Mouse (Mus musculus) forebrain, postnatal 0 days (tissue): ENCODE measurements around the gene Orai3. TPM values are rescaled to one million over a fixed set of nuclear protein-coding genes. Genes with fewer than 3 reads are reported as not detected.
A peak's percentile ranks its signal among the peaks of the same experiment; 100 is the strongest.

ENCODE experiments used
- ATAC-seq: fragments of 200-750 bp; cut with Nextera tagmentation; 2 replicates; pipeline ENCODE4 v1.8.0; 2017; ENCODE audit warnings: mild to moderate bottlenecking, moderate library complexity
- DNase-seq: peaks from one replicate; pipeline ENCODE4 v3.0.0-alpha.2; 2015
- H3K27ac ChIP-seq: fragments of 300-500 bp; sonication (generic); 2 replicates; pipeline ENCODE4 v1.5.1; 2014; ENCODE audit warnings: low read depth, mild to moderate bottlenecking, antibody characterized with exemption, low read length, moderate library complexity, mixed read lengths
- H3K27me3 ChIP-seq: fragments of 300-500 bp; sonication (generic); 2 replicates; pipeline ENCODE4 v1.6.1; 2014; ENCODE audit warnings: mild to moderate bottlenecking, low read length, mixed read lengths; ENCODE audit not compliant: insufficient read depth
- H3K36me3 ChIP-seq: fragments of 300-500 bp; sonication (generic); 2 replicates; pipeline ENCODE4 v1.6.1; 2014; ENCODE audit warnings: mild to moderate bottlenecking, moderate library complexity; ENCODE audit not compliant: insufficient read depth
- H3K4me1 ChIP-seq: fragments of 300-500 bp; sonication (generic); 2 replicates; pipeline ENCODE4 v1.6.1; 2014; ENCODE audit warnings: antibody characterized with exemption; ENCODE audit not compliant: insufficient read depth
- H3K4me2 ChIP-seq: fragments of 300-500 bp; sonication (generic); 2 replicates; pipeline ENCODE4 v1.6.1; 2014; ENCODE audit warnings: low read depth, mild to moderate bottlenecking, moderate library complexity
- H3K4me3 ChIP-seq: fragments of 300-500 bp; sonication (generic); 2 replicates; pipeline ENCODE4 v1.5.1; 2014; ENCODE audit warnings: low read depth, low read length, mixed read lengths
- H3K9ac ChIP-seq: fragments of 300-500 bp; sonication (generic); 2 replicates; pipeline ENCODE4 v1.6.1; 2014; ENCODE audit warnings: mild to moderate bottlenecking
- H3K9me3 ChIP-seq: fragments of 300-500 bp; sonication (generic); 2 replicates; pipeline ENCODE4 v1.6.1; 2016; ENCODE audit warnings: low read length
- CTCF ChIP-seq: sonication (generic); IDR thresholded peaks from 2 replicates; pipeline ENCODE4 v1.5.1; 2016; ENCODE audit warnings: antibody characterized with exemption, control low read depth, low read depth
- WGBS: fragments of 180-500 bp; shearing (Covaris S2); extraction: QIAGEN DNeasy Blood & Tissue Kit; methylation state at CpG from one replicate; pipeline ENCODE4 v1.1.7; 2014; 5-methylcytosine and 5-hydroxymethylcytosine counted together
- polyA plus RNA-seq: library from polyadenylated mRNA; unstranded; fragments of >200 nt; fragmentation: Nextera tagmentation; extraction: Ambion mirVana; gene quantifications from 2 replicates; pipeline ENCODE4 v1.2.1, GENCODE M21; 2015
- total RNA-seq: library from RNA; depleted of rRNA; stranded (reverse); fragments of >200 nt; gene quantifications from 2 replicates; pipeline ENCODE4 v1.2.3, GENCODE M21; 2014

Gene Orai3
- total and polyA plus RNA-seq, 2 experiments from 2014 or later = 13.4 to 19.0 TPM

GRCm38 (mm10) chr7:127745251-127745651, 24.4 kb upstream of the Orai3 start:
- H3K27ac ChIP-seq = peak overlapping the region; percentile 94
- H3K36me3 ChIP-seq = peaks cover 17% of the 10 kb centered on the region
- ATAC-seq = peak; percentile 89
- H3K4me2 ChIP-seq = peak overlapping the region; percentile 61
- H3K9me3 ChIP-seq = no peaks in the 10 kb centered on the region
- under 1% methylated on average over 19 of the region's 19 CpGs for WGBS
- TF ChIP-seq CTCF = no peak; the same call in 1 of the 2 replicates
- no peaks in the 10 kb centered on the region for H3K27me3 ChIP-seq
- H3K9ac ChIP-seq = peak overlapping the region; percentile 85; the same call in 1 of the 2 replicates
- H3K4me3 ChIP-seq = peak overlapping the region; percentile 89
- DNase-seq = peak; percentile 99
- peaks cover 3% of the 10 kb centered on the region; the same call in 1 of the 2 replicates for H3K4me1 ChIP-seq

DNA sequence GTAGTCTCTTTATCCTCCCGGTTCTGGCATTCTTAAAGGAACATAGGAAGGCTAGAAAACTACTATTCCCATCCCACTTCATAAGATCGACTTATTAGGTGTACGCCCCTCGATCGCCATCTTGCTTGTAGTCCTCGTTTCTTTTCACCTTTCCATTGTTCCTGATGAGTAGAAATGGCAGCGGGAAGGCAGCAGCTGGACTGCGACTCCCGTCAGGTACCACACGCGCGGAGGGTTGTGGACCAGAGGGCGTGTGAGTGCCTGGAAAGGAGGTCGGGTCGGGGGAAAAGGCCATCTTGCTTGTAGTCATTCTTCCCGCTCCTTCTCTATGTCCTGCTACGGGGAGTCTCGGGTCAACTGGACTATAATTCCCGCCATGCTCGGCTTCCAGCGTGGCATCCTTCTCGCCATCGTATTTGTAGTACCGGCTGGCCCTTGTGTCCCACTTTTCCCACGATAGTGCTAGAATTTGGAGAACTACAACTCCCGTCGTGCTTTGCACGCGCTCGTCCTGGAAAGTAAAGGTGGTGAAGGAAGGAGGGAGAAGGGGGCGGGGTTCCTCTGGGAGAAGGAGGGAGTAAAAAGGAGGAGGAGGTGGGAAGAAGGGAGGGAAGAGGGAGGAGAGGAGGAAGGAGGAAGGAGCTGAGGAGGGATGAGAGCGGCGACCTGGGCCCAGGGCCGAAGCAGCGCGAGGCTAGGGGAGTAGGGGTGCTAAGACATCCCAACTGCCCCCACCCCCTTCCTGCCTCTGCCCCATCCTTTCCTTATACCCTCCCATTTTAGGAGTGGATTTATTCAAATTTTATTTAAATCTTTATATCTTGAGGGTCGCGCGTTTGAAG, 23.7 kb upstream of the Orai3 start:
- Histone ChIP-seq H3K4me2 (peak overlapping the region; percentile 83), H3K36me3 (peaks cover 23% of the 10 kb centered on the region), H3K9ac (peak overlapping the region; percentile 85), H3K4me1 (peaks cover 3% of the 10 kb centered on the region; the same call in 1 of the 2 replicates), H3K27me3 (no peaks in the 10 kb centered on the region), H3K4me3 (peak overlapping the region; percentile 89), H3K27ac (peak overlapping the region; percentile 94), H3K9me3 (no peaks in the 10 kb centered on the region)
- DNase-seq (peak; percentile 99), ATAC-seq (peak; percentile 84)
- under 1% methylated on average over 39 of the region's 39 CpGs for WGBS
- 0 out of 2 replicates have a peak, but pooled peaks have one; percentile 5 for TF ChIP-seq CTCF

- Histone ChIP-seq H3K4me2 (peak overlapping the region; percentile 83), H3K27me3 (no peaks in the 10 kb centered on the region), H3K27ac (peak overlapping the region; percentile 80), H3K36me3 (peaks cover 32% of the 10 kb centered on the region), H3K9ac (peak overlapping the region; percentile 85), H3K4me3 (peak overlapping the region; percentile 89), H3K4me1 (peaks cover 3% of the 10 kb centered on the region; the same call in 1 of the 2 replicates), H3K9me3 (no peaks in the 10 kb centered on the region)
- no peak for ATAC-seq
- 1% methylated on average over 28 of the region's 62 CpGs for WGBS
- TF ChIP-seq CTCF = no peak
- DNase-seq = peak; percentile 8
Observed at GRCm38 (mm10) chr7:127746494-127747491, 22.8 kb upstream of the Orai3 start.

DNA sequence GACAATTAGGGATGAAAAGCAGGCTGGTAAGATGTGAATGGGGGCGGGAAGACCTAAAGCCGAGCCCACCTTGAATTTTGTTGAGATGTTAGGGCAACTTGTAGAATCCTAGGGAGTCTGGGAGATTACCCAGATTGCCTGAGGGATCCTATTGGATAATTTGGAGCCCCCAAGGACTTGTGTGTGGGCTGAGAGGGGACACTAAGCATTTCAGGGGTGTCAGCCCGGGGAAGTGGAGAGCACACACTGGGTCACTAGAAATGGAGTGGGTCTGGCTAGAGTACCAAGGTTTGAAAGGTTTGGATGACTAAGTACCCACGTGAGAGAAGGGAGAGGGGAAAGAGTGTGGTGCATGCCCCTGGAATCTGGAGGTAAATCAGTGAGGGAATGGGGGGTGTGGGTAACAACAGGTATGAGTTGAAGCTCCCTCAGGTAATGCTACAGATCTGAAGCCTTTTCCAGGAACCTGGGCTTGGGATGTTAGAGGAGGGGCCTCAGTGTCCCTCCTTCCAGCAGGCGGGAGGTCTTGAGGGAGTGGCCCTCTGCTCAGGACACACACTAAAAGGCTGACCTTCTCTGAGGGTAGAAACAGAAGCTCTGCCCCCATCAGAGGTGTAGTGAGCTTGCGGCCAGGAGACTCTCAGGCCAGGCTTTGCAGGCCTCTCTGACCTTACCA, 21.9 kb upstream of the Orai3 start:
- ATAC-seq (no peak), DNase-seq (no peak)
- Histone ChIP-seq H3K27me3 (no peaks in the 10 kb centered on the region), H3K4me3 (peak overlapping the region; percentile 89), H3K4me1 (peaks cover 3% of the 10 kb centered on the region; the same call in 1 of the 2 replicates), H3K9me3 (no peaks in the 10 kb centered on the region), H3K9ac (peak overlapping the region; percentile 85), H3K36me3 (peaks cover 40% of the 10 kb centered on the region), H3K4me2 (peak overlapping the region; percentile 83), H3K27ac (peak overlapping the region; percentile 80; the same call in 1 of the 2 replicates)
- WGBS = 33% methylated on average over 6 of the region's 6 CpGs
- TF ChIP-seq CTCF = no peak

GRCm38 (mm10) chr7:127748235-127748560, 21.4 kb upstream of the Orai3 start:
- no peak for DNase-seq

More at GRCm38 (mm10) chr7:127748235-127748560, 21.4 kb upstream of the Orai3 start:
- Histone ChIP-seq H3K36me3 (peaks cover 45% of the 10 kb centered on the region), H3K27me3 (no peaks in the 10 kb centered on the region), H3K27ac (no peak overlapping the region), H3K9me3 (no peaks in the 10 kb centered on the region), H3K4me3 (no peak overlapping the region), H3K9ac (no peak overlapping the region), H3K4me1 (peaks cover 3% of the 10 kb centered on the region; the same call in 1 of the 2 replicates), H3K4me2 (peak overlapping the region; percentile 83; the same call in 1 of the 2 replicates)
- no peak for TF ChIP-seq CTCF
- WGBS = 94% methylated on average over 28 of the region's 28 CpGs
- no peak for ATAC-seq
